Mouse (Mus musculus) neural tube, postnatal 0 days (tissue): ENCODE results near the gene Hist2h2ac. TPM values are rescaled to one million over a fixed set of nuclear protein-coding genes. Genes with fewer than 3 reads are reported as not detected.

Experiments
- polyA plus RNA-seq: library from polyadenylated mRNA; unstranded; fragments of >200 nt; fragmentation: Nextera tagmentation; extraction: Ambion mirVana; gene quantifications from 2 replicates; pipeline ENCODE4 v1.2.1, GENCODE M21; 2015

The Hist2h2ac gene
- polyA plus RNA-seq = 2.5 and 2.6 TPM in 2 replicates

DNA sequence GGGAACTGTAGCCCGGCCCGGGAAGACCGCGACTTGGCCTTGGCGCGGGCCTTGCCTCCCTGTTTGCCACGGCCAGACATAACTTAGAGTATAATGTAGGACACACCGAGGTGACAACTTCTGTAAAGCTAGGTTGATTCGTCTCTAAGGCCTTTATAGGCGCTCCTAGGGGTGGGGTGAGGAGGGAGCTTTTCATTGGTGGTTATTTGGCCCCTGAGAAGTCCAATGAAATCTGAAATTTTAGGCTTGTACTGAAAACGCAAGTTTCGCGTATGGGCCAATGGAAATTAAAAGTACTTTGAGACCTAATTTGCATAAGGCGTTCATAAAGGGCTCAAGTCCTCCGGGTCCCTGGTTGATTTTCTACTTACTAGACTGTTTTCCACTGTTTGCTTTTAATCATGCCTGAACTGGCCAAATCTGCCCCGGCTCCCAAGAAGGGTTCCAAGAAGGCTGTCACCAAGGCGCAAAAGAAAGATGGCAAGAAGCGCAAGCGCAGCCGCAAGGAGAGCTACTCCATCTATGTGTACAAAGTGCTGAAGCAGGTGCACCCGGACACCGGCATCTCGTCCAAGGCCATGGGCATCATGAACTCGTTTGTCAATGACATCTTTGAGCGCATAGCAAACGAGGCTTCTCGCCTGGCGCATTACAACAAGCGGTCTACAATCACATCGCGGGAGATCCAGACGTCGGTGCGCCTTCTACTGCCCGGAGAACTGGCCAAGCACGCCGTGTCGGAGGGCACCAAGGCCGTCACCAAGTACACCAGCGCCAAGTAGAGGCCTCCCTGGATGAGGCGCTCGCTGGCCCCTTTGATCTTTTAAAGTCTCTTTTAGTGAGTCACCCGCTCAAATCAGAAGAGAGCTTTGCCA is at the start of gene Hist2h2ac, which contains the start of gene Hist2h2be:
TSS of gene Hist2h2ac (minus strand) at position 116 of the 875 bp plus-strand sequence.
TSS of gene Hist2h2be (plus strand) at position 355 of the 875 bp plus-strand sequence.

DNA sequence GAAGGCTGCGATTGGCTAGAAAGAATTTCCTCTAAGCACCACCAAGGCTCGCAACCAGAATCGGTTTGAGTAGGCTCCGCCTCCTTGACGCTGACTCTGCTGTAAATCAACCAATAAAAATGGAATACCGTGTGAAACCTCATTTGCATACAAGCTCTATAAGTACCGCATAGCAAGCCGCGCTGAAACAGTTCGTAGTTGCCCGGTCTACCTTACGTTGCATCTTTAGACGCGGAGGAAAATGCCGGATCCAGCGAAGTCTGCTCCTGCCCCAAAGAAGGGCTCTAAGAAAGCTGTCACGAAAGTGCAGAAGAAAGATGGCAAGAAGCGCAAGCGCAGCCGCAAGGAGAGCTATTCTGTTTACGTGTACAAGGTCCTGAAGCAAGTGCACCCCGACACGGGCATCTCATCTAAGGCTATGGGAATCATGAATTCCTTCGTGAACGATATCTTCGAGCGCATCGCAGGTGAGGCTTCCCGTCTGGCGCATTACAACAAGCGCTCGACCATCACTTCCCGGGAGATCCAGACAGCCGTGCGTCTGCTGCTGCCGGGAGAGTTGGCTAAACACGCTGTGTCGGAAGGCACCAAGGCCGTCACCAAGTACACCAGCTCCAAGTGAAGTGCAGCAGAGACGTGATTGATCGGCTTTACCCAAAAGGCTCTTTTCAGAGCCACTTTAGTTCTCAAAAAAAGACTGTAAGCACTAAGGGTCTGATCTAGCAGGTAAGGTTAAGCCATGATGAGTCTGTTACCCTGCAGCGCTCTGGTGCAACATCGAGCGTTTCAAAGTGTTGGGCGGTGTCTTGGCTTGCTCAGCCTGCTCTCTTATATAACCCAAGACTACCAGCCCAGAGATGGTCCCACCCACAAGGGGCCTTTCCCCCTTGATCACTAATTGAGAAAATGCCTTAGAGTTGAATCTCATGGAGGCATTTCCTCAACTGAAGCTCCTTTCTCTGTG is 49.1 kb upstream of the Hist2h2ac start, which contains the start of gene Hist2h2bb:
TSS of gene Hist2h2bb (plus strand) at position 242 of the 964 bp plus-strand sequence.

DNA sequence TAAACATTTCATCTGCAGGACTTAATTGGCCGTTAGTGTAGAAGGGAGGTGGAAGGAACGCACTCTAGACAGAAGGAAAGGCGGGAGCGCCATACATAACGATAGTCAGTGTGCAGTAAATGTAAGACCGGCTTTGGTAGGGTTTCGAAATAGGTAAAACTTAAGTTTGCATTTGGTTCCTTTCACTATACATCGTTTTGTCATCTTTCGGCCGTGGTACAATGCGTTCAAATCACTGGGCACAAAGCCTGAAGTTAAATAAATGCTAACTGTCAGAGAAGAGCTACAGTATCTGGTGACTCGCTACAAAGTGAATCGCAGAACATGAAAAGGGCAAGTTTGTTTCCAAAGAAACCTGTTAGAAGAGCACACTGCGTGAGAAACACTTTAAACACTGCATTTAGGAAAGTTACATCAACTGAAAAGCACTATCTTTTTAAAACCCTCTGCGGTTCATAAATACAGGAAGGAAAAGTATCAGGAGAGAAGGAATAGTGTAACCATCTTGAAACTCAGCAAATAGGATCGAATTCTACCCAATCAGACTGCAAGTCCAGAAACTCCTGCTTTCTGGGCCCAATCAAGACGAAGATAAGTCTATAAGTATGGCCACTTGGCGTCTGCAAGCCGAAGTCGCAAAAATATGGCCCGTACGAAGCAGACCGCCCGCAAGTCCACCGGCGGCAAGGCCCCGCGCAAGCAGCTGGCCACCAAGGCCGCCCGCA is 47.5 kb upstream of the Hist2h2ac start, which contains the start of gene Hist2h3b:
TSS of gene Hist2h3b (plus strand) at position 604 of the 725 bp plus-strand sequence.

DNA sequence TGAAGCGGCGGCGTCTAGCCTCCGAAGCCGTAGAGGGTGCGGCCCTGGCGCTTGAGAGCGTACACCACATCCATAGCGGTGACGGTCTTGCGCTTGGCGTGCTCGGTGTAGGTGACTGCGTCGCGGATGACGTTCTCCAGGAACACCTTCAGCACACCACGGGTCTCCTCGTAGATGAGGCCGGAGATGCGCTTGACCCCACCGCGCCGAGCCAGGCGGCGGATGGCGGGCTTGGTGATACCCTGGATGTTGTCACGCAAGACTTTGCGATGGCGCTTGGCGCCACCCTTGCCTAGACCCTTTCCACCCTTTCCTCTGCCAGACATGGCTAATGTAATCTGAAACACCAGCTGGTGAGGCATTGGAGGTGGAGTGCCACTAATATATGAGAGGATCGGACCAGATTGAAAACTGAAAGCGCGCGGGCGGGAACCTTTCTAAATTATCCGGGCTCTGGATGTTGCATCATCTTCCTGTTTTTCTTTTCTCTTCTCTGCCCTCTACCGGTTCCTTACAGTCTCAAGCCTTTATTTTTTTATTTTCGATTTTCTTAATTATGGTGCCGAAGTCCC is 42.4 kb upstream of the Hist2h2ac start, which contains the start of gene Hist2h4:
TSS of gene Hist2h4 (minus strand) at position 333 of the 572 bp plus-strand sequence.

DNA sequence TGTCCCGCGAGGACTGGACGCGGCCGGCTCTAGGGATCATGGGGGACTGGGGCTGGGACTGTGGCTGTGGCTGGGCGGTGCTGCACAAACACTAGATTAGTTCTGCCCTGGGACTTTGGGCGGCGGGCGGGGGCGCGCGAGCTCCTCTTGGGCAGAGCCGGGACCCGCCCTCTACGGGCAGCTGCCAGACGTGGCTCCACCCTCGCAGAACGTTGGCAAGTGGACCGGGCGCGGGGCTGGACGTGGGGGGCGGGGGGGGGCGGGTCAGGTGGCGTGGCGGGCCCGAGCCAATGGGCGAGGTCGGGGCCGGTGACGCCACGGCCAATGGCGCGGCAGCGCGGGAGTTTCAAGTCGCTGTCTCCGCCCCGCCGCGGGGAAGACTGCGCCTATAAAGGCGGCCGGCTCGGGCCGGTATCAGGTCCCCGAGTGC is 25.8 kb upstream of the Hist2h2ac start, which contains the start of gene Hist2h3c1:
TSS of gene Hist2h3c1 (plus strand) at position 259 of the 430 bp plus-strand sequence.

DNA sequence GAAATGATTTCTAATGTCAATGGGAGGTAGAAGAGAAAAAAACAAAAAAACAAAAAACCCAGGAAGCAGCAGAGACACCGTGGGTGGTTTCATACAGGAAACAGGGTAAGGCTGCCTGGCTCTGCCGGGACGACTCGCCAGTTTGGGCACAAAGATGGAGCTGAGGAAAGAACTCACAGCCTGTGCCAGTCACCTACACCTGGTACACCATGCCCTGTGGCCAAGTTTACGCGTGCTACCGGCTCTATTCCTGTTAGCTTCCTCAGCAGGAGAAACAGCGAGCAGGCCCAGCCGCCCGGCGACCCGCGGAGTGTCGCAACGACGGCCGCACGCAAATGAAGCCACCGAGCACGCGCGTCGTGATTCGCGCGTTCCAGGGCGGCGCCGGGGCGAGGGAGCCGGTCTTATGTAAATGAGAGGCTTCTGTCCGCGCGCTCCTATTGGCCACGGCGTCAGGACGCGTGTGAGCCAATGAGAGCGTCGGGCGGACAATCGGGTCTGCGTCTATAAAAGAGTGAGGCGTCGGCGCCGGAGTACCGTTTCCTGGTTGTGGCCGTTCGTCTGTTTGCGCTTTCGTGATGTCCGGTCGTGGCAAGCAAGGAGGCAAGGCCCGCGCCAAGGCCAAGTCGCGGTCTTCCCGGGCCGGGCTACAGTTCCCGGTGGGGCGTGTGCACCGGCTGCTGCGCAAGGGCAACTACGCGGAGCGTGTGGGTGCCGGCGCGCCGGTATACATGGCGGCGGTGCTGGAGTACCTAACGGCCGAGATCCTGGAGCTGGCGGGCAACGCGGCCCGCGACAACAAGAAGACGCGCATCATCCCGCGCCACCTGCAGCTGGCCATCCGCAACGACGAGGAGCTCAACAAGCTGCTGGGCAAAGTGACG is 24.6 kb upstream of the Hist2h2ac start, which contains the start of gene Hist2h2aa1:
TSS of gene Hist2h2aa1 (plus strand) at position 495 of the 884 bp plus-strand sequence.

DNA sequence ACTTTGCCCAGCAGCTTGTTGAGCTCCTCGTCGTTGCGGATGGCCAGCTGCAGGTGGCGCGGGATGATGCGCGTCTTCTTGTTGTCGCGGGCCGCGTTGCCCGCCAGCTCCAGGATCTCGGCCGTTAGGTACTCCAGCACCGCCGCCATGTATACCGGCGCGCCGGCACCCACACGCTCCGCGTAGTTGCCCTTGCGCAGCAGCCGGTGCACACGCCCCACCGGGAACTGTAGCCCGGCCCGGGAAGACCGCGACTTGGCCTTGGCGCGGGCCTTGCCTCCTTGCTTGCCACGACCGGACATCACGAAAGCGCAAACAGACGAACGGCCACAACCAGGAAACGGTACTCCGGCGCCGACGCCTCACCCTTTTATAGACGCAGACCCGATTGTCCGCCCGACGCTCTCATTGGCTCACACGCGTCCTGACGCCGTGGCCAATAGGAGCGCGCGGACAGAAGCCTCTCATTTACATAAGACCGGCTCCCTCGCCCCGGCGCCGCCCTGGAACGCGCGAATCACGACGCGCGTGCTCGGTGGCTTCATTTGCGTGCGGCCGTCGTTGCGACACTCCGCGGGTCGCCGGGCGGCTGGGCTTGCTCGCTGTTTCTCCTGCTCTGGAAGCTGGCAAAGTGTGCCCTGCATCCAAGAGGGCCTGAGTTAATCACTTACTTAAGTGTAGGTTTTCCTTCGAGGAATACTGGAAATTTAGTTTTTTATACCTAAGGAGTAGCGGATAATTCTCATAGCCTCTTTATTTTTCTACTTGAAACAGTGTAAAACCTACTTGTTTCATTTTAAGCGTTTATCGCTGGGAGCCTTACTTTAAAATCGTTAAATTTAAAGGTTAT is 19.5 kb upstream of the Hist2h2ac start, which contains the start of gene Hist2h2aa2:
TSS of gene Hist2h2aa2 (minus strand) at position 328 of the 850 bp plus-strand sequence.

DNA sequence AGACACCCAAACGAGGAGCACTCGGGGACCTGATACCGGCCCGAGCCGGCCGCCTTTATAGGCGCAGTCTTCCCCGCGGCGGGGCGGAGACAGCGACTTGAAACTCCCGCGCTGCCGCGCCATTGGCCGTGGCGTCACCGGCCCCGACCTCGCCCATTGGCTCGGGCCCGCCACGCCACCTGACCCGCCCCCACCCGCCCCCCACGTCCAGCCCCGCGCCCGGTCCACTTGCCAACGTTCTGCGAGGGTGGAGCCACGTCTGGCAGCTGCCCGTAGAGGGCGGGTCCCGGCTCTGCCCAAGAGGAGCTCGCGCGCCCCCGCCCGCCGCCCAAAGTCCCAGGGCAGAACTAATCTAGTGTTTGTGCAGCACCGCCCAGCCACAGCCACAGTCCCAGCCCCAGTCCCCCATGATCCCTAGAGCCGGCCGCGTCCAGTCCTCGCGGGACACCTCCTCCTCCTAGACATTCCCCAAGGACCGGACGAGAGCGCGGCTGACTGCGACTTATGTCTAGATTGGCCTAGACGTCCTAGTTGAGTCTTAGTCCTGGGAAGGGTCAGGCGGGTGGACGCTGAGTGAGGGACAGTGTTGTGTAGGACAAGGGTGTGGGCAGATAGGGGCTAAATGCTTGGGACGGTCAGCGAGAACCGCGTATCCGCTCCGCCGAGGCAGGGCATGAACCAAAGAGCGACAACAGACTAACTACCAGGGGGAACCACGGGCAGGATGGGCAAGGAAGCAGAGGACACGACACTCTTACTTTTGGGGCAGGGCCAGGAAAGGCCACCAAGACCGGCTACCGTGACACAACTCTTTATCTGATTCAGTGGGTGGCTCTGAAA is 18.5 kb upstream of the Hist2h2ac start, which contains the start of gene Hist2h3c2:
TSS of gene Hist2h3c2 (minus strand) at position 174 of the 840 bp plus-strand sequence.

DNA sequence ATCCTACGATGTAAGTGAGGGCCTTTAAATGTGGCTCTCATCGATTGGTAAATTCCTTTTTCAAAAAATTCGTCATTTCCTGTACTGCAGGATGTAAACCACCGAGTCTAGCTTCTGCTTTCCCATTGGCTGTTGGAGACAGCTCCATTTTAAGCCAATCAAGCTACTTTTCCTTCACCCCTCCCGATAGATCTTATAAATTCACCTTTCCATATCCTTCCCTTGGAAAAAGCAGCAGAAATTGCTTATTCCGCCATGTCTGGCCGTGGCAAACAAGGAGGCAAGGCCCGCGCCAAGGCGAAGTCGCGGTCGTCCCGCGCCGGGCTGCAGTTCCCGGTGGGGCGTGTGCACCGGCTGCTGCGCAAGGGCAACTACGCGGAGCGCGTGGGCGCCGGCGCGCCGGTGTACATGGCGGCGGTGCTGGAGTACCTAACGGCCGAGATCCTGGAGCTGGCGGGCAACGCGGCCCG is 984 bp downstream of the Hist2h2ac start, which contains the start of the genes Bola1 and Hist2h2ab:
TSS of gene Bola1 (minus strand) at position 49 of the 470 bp plus-strand sequence.
TSS of gene Hist2h2ab (plus strand) at position 205 of the 470 bp plus-strand sequence.

DNA sequence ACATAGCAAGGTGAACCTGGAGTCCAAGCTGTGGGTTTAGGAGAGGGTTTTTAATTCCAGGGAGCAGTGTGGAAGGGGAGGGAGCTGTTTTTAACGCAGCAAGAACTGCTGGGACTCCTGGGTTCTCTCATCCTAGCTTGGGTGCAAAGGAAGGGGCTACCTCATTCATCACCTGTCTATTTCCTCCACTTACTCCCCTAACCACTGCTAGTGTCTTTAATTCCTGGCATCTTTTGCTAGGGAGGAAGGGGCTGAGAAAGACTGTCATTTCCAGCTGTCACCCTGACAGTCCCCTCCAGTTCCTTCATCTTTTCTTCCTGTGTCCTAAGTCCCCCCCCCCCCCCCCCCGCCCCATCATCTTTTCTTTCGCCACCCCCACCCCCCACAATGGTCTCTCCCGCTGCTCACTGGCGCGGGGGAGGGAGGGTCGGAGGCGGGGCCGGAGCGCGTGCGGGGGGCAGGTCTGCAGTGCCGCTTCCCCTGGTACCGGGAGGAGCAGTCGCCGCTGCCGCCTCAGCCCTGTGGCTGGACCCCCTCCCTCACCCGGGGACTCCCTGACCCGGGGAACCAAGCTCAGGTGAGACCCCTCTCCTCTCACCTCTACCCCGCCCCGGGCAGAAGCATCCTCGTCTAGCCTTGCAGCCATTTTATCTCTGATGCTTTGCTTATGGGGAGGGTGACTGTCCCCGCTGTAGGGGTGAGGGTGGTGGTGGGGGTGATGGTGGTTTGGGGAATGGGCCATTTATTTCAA is 39.8 kb downstream of the Hist2h2ac start, which contains the start of gene Sv2a:
TSS of gene Sv2a (plus strand) at position 425 of the 751 bp plus-strand sequence.

DNA sequence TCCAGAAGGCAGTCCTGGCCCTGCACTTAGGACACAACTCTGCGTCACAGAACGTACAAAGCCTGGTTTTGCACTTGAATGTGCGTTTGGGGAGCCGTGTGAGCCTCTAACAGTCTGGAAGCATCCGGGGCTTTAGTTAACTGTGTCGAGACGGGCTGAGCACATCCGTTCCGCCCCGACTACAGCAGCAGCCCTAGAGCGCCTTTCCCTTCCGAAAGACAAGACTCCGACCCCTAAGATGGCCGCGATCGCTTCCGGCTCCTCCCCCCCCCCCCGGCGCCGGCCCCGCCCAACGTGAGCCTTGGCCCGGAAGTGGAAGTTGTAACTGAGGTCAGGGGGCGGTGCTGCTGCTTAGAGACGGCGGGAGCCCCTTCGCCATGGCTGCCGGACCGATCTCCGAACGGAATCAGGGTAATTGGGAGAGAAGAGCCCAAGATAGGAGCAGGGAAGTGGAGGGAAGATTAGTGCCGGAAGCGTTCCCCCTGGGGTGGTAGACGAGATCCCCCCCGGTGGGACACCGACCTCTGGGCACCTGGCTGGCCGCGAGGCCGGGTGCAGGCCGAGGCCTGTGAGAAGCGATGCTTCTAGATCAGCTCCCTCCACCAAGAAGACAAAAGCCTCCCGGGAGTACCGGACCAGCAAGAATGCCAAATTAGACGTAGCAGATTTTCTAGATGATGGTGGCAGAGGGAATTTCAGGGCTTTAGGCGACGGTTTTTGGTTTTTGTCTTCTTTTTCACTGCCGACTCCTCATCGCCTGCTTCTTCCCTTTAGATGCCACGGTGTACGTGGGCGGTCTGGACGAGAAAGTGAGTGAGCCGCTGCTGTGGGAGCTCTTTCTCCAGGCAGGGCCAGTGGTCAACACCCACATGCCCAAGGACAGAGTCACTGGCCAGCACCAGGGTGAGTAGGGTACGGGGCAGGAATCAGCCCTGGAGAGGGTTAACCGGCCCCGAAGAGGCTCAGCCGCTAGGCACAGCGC is 48.2 kb downstream of the Hist2h2ac start, which contains the start of gene Sf3b4:
TSS of gene Sf3b4 (plus strand) at position 136 of the 982 bp plus-strand sequence.

